Mouse (Mus musculus): Measurements from ENCODE around the gene Pde4a. TPM values are rescaled to one million over a fixed set of nuclear protein-coding genes. Genes with fewer than 3 reads are reported as not detected.

The Pde4a gene
- polyA plus RNA-seq, 1 experiment, result 12.4 TPM

DNA sequence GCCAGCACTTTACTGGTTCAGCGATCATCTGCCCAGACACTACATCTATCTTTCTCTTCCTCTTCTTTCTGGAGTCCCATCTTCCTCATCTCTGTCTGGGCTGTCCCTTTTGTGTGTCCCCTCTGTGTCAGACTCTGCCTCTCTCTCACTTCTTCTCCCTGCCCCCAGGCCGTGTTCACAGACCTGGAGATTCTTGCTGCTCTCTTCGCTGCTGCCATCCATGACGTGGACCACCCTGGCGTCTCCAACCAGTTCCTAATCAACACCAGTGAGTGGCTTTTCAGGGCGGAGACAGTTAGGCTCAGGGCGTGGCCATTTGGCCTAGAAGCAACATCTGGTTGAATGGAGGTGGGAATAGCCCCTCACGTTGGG is 38.6 kb downstream of the Pde4a start:
- DNase-seq (ENCODE audit: low read depth in 1 of 2, low spot score in 2 of 2), result peak in 1 of 2 experiments; percentile 36
- WGBS, result 53% methylated on average over 8 of the region's 8 CpGs
- H3K27ac ChIP-seq (ENCODE audit: insufficient read depth, low read length), result peak overlapping the region; percentile 85
- TF ChIP-seq POLR2A (IDR thresholded peaks at IDR 0.05; ENCODE audit: low read depth, low read length), result no peak
- no peak for TF ChIP-seq CTCF (IDR thresholded peaks at IDR 0.05; ENCODE audit: extremely low read depth, insufficient read depth, insufficient read length, insufficient replicate concordance)
- H3K36me3 ChIP-seq (ENCODE audit: control insufficient read depth, insufficient read depth, low read length), result no peaks in the 10 kb centered on the region
- H3K4me3 ChIP-seq (ENCODE audit: extremely low read depth, insufficient read depth, insufficient read length), result no peak overlapping the region
- H3K4me1 ChIP-seq (ENCODE audit: control insufficient read depth, insufficient read depth, insufficient read length), result peaks cover 12% of the 10 kb centered on the region; the same call in 1 of the 2 replicates
- H3K27me3 ChIP-seq (ENCODE audit: control insufficient read depth, insufficient read depth, low read length), result no peaks in the 10 kb centered on the region

DNA sequence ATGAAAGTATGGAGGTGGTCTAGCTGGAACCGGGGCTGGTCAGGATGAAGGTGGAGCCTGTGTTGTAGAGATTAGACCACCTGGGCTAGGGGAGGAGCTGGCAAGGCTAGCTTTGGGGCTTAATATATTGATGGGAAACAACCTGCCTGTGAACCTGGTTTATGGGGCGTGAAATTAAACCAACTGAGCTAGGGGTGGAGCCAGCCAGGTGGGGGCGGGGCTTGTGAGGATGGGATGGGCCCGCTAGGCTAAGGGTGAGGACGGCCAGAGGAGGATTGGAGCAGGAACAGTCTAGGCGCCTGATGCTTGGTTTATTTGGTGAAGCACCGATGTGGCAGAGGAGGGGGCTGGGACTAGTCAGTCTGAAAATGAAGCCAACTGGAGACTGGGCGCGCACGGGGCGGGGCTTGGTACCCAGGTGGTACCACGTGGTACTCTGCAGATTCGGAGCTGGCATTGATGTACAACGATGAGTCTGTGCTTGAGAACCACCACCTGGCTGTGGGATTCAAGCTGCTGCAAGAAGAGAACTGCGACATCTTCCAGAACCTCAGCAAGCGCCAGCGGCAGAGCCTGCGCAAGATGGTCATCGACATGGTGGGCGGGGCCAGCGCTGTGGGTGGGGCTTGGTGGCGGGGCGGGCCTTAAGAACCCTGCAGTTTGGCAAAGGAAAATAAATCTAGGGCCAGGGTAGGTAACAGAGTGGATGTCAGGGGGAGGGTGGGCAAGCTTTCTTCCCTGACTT is 39.2 kb downstream of the Pde4a start:
- Histone ChIP-seq H3K4me1 (ENCODE audit: control insufficient read depth, insufficient read depth, insufficient read length) (peaks cover 12% of the 10 kb centered on the region; the same call in 1 of the 2 replicates), H3K4me3 (ENCODE audit: extremely low read depth, insufficient read depth, insufficient read length) (peak overlapping the region; percentile 18; the same call in 1 of the 2 replicates), H3K27me3 (ENCODE audit: control insufficient read depth, insufficient read depth, low read length) (no peaks in the 10 kb centered on the region), H3K27ac (ENCODE audit: insufficient read depth, low read length) (peak overlapping the region; percentile 85), H3K36me3 (ENCODE audit: control insufficient read depth, insufficient read depth, low read length) (no peaks in the 10 kb centered on the region)
- TF ChIP-seq POLR2A (IDR thresholded peaks at IDR 0.05; ENCODE audit: low read depth, low read length) (no peak), CTCF (IDR thresholded peaks at IDR 0.05; ENCODE audit: extremely low read depth, insufficient read depth, insufficient read length, insufficient replicate concordance) (no peak)
- peak in 1 of 2 experiments; percentile 46 for DNase-seq (ENCODE audit: low read depth in 1 of 2, low spot score in 2 of 2)
- 68% methylated on average over 23 of the region's 23 CpGs for WGBS

DNA sequence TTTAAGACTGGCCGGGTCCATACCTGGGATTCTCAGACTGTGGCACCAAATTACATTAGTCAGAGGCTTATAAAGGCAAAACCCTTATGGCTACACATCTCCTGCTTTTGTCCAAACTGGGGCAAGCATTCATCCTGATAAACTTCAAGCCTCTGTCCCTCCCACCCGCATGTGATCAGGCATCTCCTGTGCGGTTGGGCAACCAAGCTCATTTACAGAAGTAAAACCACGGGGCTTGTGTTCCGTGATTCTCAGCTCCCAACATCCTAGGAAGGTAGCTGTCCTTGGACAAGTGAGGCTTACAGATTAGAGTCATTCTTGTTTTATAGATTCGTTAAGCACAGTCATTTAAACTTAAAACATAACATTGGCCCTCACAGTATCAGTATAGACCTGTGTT is 41.3 kb downstream of the Pde4a start:
- 80% methylated on average over 6 of the region's 6 CpGs for WGBS
- TF ChIP-seq CTCF (IDR thresholded peaks at IDR 0.05; ENCODE audit: extremely low read depth, insufficient read depth, insufficient read length, insufficient replicate concordance), result no peak
- TF ChIP-seq POLR2A (IDR thresholded peaks at IDR 0.05; ENCODE audit: low read depth, low read length), result no peak
- no peaks in the 10 kb centered on the region for H3K27me3 ChIP-seq (ENCODE audit: control insufficient read depth, insufficient read depth, low read length)
- no peak overlapping the region for H3K27ac ChIP-seq (ENCODE audit: insufficient read depth, low read length)
- H3K4me1 ChIP-seq (ENCODE audit: control insufficient read depth, insufficient read depth, insufficient read length), result peaks cover 9% of the 10 kb centered on the region; the same call in 1 of the 2 replicates
- DNase-seq (ENCODE audit: low read depth in 1 of 2, low spot score in 2 of 2), result no peak
- H3K36me3 ChIP-seq (ENCODE audit: control insufficient read depth, insufficient read depth, low read length), result peaks cover 4% of the 10 kb centered on the region
- H3K4me3 ChIP-seq (ENCODE audit: extremely low read depth, insufficient read depth, insufficient read length), result no peak overlapping the region

DNA sequence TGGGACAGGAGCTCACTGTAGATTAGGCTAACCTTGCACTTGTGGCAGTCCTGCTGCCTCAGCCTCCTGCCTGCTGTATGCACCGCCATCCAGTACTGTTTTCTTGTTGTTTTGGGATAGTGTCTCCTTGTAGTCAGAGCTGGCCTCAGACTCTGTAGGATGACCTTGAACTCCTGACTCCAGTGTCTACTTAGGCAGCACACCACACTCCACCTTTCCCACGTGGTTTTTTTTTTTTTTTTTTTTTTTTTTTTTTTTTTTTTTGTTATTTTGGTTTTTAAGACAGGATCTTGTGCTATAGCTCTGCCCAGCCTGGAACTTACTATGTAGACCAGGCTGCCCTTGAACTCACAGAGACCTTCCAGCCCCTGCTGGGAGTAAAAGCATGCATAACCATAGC is 43.1 kb downstream of the Pde4a start:
- 60% methylated on average over 2 of the region's 2 CpGs for WGBS
- peaks cover 6% of the 10 kb centered on the region; the same call in 1 of the 2 replicates for H3K4me1 ChIP-seq (ENCODE audit: control insufficient read depth, insufficient read depth, insufficient read length)
- no peak for TF ChIP-seq CTCF (IDR thresholded peaks at IDR 0.05; ENCODE audit: extremely low read depth, insufficient read depth, insufficient read length, insufficient replicate concordance)
- TF ChIP-seq POLR2A (IDR thresholded peaks at IDR 0.05; ENCODE audit: low read depth, low read length), result no peak
- no peak for DNase-seq (ENCODE audit: low read depth in 1 of 2, low spot score in 2 of 2)
- no peak overlapping the region for H3K4me3 ChIP-seq (ENCODE audit: extremely low read depth, insufficient read depth, insufficient read length)
- H3K27ac ChIP-seq (ENCODE audit: insufficient read depth, low read length), result no peak overlapping the region
- no peaks in the 10 kb centered on the region for H3K27me3 ChIP-seq (ENCODE audit: control insufficient read depth, insufficient read depth, low read length)
- peaks cover 4% of the 10 kb centered on the region for H3K36me3 ChIP-seq (ENCODE audit: control insufficient read depth, insufficient read depth, low read length)

DNA sequence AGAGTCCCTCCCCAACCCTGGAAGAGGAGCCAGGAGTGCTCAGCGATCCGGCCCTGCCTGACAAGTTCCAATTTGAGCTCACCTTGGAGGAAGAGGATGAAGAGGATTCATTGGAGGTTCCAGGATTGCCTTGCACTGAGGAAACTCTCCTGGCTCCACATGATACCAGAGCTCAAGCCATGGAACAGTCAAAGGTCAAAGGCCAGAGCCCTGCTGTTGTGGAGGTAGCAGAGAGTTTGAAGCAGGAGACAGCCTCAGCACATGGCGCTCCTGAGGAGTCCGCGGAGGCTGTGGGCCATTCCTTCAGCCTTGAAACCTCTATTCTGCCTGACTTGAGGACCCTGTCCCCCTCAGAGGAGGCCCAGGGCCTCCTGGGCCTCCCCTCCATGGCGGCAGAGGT is 45.3 kb downstream of the Pde4a start:
- H3K27ac ChIP-seq (ENCODE audit: insufficient read depth, low read length), result no peak overlapping the region
- peaks cover 4% of the 10 kb centered on the region for H3K36me3 ChIP-seq (ENCODE audit: control insufficient read depth, insufficient read depth, low read length)
- 90% methylated on average over 6 of the region's 6 CpGs for WGBS
- H3K27me3 ChIP-seq (ENCODE audit: control insufficient read depth, insufficient read depth, low read length), result no peaks in the 10 kb centered on the region
- H3K4me3 ChIP-seq (ENCODE audit: extremely low read depth, insufficient read depth, insufficient read length), result no peak overlapping the region
- no peaks in the 10 kb centered on the region for H3K4me1 ChIP-seq (ENCODE audit: control insufficient read depth, insufficient read depth, insufficient read length)
- DNase-seq (ENCODE audit: low read depth in 1 of 2, low spot score in 2 of 2), result no peak
- TF ChIP-seq CTCF (IDR thresholded peaks at IDR 0.05; ENCODE audit: extremely low read depth, insufficient read depth, insufficient read length, insufficient replicate concordance) (no peak), POLR2A (IDR thresholded peaks at IDR 0.05; ENCODE audit: low read depth, low read length) (no peak)

DNA sequence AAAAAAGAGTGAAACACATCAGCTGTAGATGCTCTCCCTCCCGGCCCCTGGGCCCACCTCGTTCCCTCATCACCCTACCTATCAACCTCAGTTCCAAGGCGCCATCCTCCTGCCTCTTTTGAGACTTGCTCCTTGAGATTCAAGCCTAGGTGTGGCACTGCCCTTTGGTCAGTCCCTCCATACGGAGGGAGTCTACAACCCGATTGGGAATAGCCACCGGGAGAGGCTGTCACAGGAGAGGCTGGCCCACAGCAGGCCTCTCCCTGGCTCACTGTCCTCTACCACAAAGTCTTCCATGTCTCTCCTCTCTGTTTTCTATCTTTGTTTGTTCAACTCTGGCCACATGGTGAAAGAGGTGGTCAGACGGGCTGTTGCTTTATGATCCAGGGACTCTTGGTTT is 46.1 kb downstream of the Pde4a start:
- Histone ChIP-seq H3K27ac (ENCODE audit: insufficient read depth, low read length) (no peak overlapping the region), H3K4me1 (ENCODE audit: control insufficient read depth, insufficient read depth, insufficient read length) (no peaks in the 10 kb centered on the region), H3K4me3 (ENCODE audit: extremely low read depth, insufficient read depth, insufficient read length) (no peak overlapping the region), H3K36me3 (ENCODE audit: control insufficient read depth, insufficient read depth, low read length) (peaks cover 4% of the 10 kb centered on the region), H3K27me3 (ENCODE audit: control insufficient read depth, insufficient read depth, low read length) (no peaks in the 10 kb centered on the region)
- TF ChIP-seq POLR2A (IDR thresholded peaks at IDR 0.05; ENCODE audit: low read depth, low read length), result no peak
- TF ChIP-seq CTCF (IDR thresholded peaks at IDR 0.05; ENCODE audit: extremely low read depth, insufficient read depth, insufficient read length, insufficient replicate concordance), result no peak
- no peak for DNase-seq (ENCODE audit: low read depth in 1 of 2, low spot score in 2 of 2)
- 89% methylated on average over 7 of the region's 7 CpGs for WGBS

DNA sequence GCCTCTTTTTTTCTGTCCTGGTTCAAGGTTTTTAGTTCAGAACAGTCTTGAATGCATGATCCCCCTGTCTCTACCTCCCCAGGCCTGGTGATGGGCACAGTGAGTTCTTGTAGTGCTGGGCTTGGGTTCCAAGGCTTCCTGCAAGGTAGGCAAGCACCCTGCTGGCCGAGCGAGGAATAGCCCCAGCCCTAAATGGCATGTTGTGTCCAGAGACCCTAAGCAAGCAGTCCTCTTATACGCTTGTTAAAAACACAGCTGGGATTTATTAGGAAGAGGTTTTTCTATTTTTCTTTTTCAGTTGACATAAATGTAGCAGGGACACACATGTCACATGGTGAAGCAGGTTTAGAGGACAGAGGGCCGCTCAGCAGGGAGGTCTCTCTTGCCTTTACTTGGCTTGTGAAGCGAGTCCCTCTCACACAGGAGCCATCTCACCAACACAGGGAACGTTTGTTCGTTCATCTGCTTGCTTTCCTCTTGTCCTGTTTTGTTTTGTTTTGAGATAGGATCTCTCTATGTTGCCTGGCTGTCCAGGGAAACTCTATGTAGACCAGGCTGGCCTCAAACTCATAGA is 48.2 kb downstream of the Pde4a start:
- H3K4me3 ChIP-seq (ENCODE audit: extremely low read depth, insufficient read depth, insufficient read length), result no peak overlapping the region
- DNase-seq (ENCODE audit: low read depth in 1 of 2, low spot score in 2 of 2), result no peak
- H3K4me1 ChIP-seq (ENCODE audit: control insufficient read depth, insufficient read depth, insufficient read length), result no peaks in the 10 kb centered on the region
- TF ChIP-seq CTCF (IDR thresholded peaks at IDR 0.05; ENCODE audit: extremely low read depth, insufficient read depth, insufficient read length, insufficient replicate concordance) (peak; percentile 51; the same call in 1 of the 2 replicates), POLR2A (IDR thresholded peaks at IDR 0.05; ENCODE audit: low read depth, low read length) (no peak)
- H3K27ac ChIP-seq (ENCODE audit: insufficient read depth, low read length), result no peak overlapping the region
- H3K27me3 ChIP-seq (ENCODE audit: control insufficient read depth, insufficient read depth, low read length), result no peaks in the 10 kb centered on the region
- H3K36me3 ChIP-seq (ENCODE audit: control insufficient read depth, insufficient read depth, low read length), result peaks cover 4% of the 10 kb centered on the region
- WGBS, result 69% methylated on average over 7 of the region's 7 CpGs

Measured in spleen, adult 2 months (tissue).